Mouse (Mus musculus) cerebellum, adult 11-12 months (tissue): ENCODE results near the gene Slc25a31.

Experiments used
- DNase-seq: peaks from one replicate; pipeline ENCODE4 v3.0.0; 2022

Slc25a31 gene

GRCm38 (mm10) chr3:40738381-40738912 is 29.8 kb downstream of the Slc25a31 start:
- no peak for DNase-seq

GRCm38 (mm10) chr3:40744024-40744835 is 35.6 kb downstream of the Slc25a31 start, which contains the start of gene Hspa4l:
Hspa4l (plus strand) TSS chr3:40744495.
- DNase-seq, result peak; percentile 39

GRCm38 (mm10) chr3:40744836-40745660 is 36.4 kb downstream of the Slc25a31 start:
- DNase-seq, result peak; percentile 96

- DNase-seq, result no peak
Observed at GRCm38 (mm10) chr3:40745661-40746547, 37.2 kb downstream of the Slc25a31 start.

- DNase-seq, result no peak
Observed at GRCm38 (mm10) chr3:40760746-40761145, 52.1 kb downstream of the Slc25a31 start.

- no peak for DNase-seq
Observed at GRCm38 (mm10) chr3:40761312-40761711, 52.7 kb downstream of the Slc25a31 start.
